8 mouse cellular contexts compared by ENCODE assay signal in genomic region chr7:99618860-99619259, GRCm38 (mm10). TPM values are rescaled to one million over a fixed set of nuclear protein-coding genes. Genes with fewer than 3 reads are reported as not detected.
DNase-seq lines count a peak whose midpoint lies in the region; ATAC-seq and TF ChIP-seq lines count a peak whose summit lies in the region.

No protein-coding gene starts in this region.

- no peak for TF ChIP-seq POLR2A in bone marrow, adult 2 months (IDR thresholded peaks at IDR 0.05; ENCODE audit: borderline replicate concordance, control insufficient read depth, low read depth, low read length)

- TF ChIP-seq CTCF in bone marrow, adult 2 months (IDR thresholded peaks at IDR 0.05; ENCODE audit: control insufficient read depth, insufficient read depth, low read length) = peak; percentile 58

- intact Hi-C loops in gastrocnemius, postnatal 36 days (cut with DNase I) = loop anchor here (1.0 to 2.0 kb wide), 2 partner anchors 92 to 181 kb away; partner anchors contain the start of gene Slco2b1

- no peaks in the 10 kb centered on the region for H3K4me1 ChIP-seq in midbrain, embryonic 14.5 days (ENCODE audit: control insufficient read depth, insufficient read depth, low read length)
- peaks cover 3% of the 10 kb centered on the region; the same call in 1 of the 2 replicates for H3K4me1 ChIP-seq in midbrain, embryonic 11.5 days (ENCODE audit: control insufficient read depth, insufficient read depth, low read length)
- H3K4me1 ChIP-seq in bone marrow, adult 2 months (ENCODE audit: control insufficient read depth, insufficient read depth, low read length) = no peaks in the 10 kb centered on the region; the same call in 1 of the 2 replicates

- 0 out of 2 replicates have a peak, but pooled peaks cover 3% of the 10 kb centered on the region for H3K27me3 ChIP-seq in midbrain, embryonic 14.5 days (ENCODE audit: control insufficient read depth, insufficient read depth, low read length)
- peaks cover 1% of the 10 kb centered on the region; the same call in 1 of the 2 replicates for H3K27me3 ChIP-seq in midbrain, embryonic 11.5 days (ENCODE audit: control insufficient read depth, insufficient read depth, low read length)

- H3K27ac ChIP-seq in midbrain, embryonic 14.5 days (replicated peaks; ENCODE audit: low read depth, low read length) = no peak overlapping the region
- H3K27ac ChIP-seq in midbrain, embryonic 11.5 days (ENCODE audit: low read depth, low read length) = no peak overlapping the region
- H3K27ac ChIP-seq in bone marrow, adult 2 months (ENCODE audit: control insufficient read depth, insufficient read depth, low read depth, low read length, poor library complexity) = no peak overlapping the region

- DNase-seq in gastrocnemius, adult 18-20 months (ENCODE audit: low spot score) = peak; percentile 40
- DNase-seq in gastrocnemius, postnatal 36 days = no peak
- DNase-seq in midbrain, embryonic 14.5 days = peak; percentile 82
- DNase-seq in midbrain, embryonic 11.5 days (ENCODE audit: low spot score, missing footprints) = no peak
- peak; percentile 62 for DNase-seq in retina, postnatal 1 day
- no peak for DNase-seq in spleen, adult 12 weeks (ENCODE audit: low spot score)

- ATAC-seq in midbrain, embryonic 14.5 days (ENCODE audit: low FRiP score, low TSS enrichment) = no peak; the same call in 1 of the 2 replicates
- ATAC-seq in midbrain, embryonic 11.5 days (ENCODE audit: low FRiP score) = no peak
- ATAC-seq in inflammation-experienced regulatory T-cells, adult 6 months = peak; percentile 25

- WGBS in midbrain, embryonic 14.5 days = 6% methylated on average over 3 of the region's 3 CpGs
- WGBS in midbrain, embryonic 11.5 days = 11% methylated on average over 3 of the region's 3 CpGs
- WGBS in bone marrow, adult 2 months = 3% methylated on average over 3 of the region's 3 CpGs

- no peak overlapping the region for H3K4me3 ChIP-seq in midbrain, embryonic 14.5 days (replicated peaks; ENCODE audit: low read depth, low read length)
- H3K4me3 ChIP-seq in midbrain, embryonic 11.5 days (ENCODE audit: low read depth, low read length) = no peak overlapping the region
- no peak overlapping the region for H3K4me3 ChIP-seq in bone marrow, adult 2 months (replicated peaks; ENCODE audit: control insufficient read depth, low read depth, low read length)

- H3K4me2 ChIP-seq in midbrain, embryonic 14.5 days (ENCODE audit: low read length) = no peak overlapping the region
- H3K4me2 ChIP-seq in midbrain, embryonic 11.5 days = no peak overlapping the region

- no peaks in the 10 kb centered on the region for H3K36me3 ChIP-seq in midbrain, embryonic 14.5 days (ENCODE audit: control insufficient read depth, insufficient read depth, low read length)
- no peaks in the 10 kb centered on the region for H3K36me3 ChIP-seq in midbrain, embryonic 11.5 days (ENCODE audit: control insufficient read depth, insufficient read depth, low read length)

- no peak overlapping the region for H3K9ac ChIP-seq in midbrain, embryonic 14.5 days (replicated peaks; ENCODE audit: low read length)
- H3K9ac ChIP-seq in midbrain, embryonic 11.5 days (ENCODE audit: low read length) = no peak overlapping the region

- no peaks in the 10 kb centered on the region for H3K9me3 ChIP-seq in midbrain, embryonic 14.5 days (ENCODE audit: control insufficient read depth, low read length)
- H3K9me3 ChIP-seq in midbrain, embryonic 11.5 days (ENCODE audit: control insufficient read depth, low read length) = no peaks in the 10 kb centered on the region

RNA-seq across cellular contexts. Expression of gene Tpbgl, which starts 8.0 kb away (rescaled TPM):
- total RNA-seq in gastrocnemius, adult 18-20 months (2021) = 10 to 100 TPM; 42.6 to 56.8 TPM
- total RNA-seq in gastrocnemius, postnatal 36 days (2021) = 10 to 100 TPM; 56.4 to 57.7 TPM
- polyA plus RNA-seq in midbrain, embryonic 14.5 days (2014; fragmentation: Nextera tagmentation; extraction: Ambion mirVana) = 1.2 and 1.6 TPM in 2 replicates
- 0.34 and 0.92 TPM in 2 replicates for polyA plus RNA-seq in midbrain, embryonic 11.5 days (2014; fragmentation: Nextera tagmentation; extraction: Ambion mirVana)
- polyA plus RNA-seq in bone marrow, adult 2 months (2011; ENCODE audit: insufficient read depth, insufficient read length, low replicate concordance, missing spikeins) = not detected in 2 replicates
- under 1 TPM in 1 of 3 experiments, not detected in 2; 0.72 TPM for polyA plus RNA-seq in inflammation-experienced regulatory T-cells, adult 6 months (2017; shearing (Covaris generic))

Comparison
In these comparisons a context has a peak if more than half of its experiments do, and no peak if none do; other contexts are left out.
1. DNase-seq: peak in gastrocnemius, adult 18-20 months (single experiment), midbrain, embryonic 14.5 days (single experiment) and retina, postnatal 1 day (single experiment); none in gastrocnemius, postnatal 36 days (0 of 2), midbrain, embryonic 11.5 days (single experiment) and spleen, adult 12 weeks (single experiment).